Mouse (Mus musculus): ENCODE measurements at regions not wholly inside any gene's neighbourhood (a gene's known extent, or its start where the extent isn't known, plus 50 kb on each side); places are given as distances from the start of the nearest gene placed in this dataset.

DNA sequence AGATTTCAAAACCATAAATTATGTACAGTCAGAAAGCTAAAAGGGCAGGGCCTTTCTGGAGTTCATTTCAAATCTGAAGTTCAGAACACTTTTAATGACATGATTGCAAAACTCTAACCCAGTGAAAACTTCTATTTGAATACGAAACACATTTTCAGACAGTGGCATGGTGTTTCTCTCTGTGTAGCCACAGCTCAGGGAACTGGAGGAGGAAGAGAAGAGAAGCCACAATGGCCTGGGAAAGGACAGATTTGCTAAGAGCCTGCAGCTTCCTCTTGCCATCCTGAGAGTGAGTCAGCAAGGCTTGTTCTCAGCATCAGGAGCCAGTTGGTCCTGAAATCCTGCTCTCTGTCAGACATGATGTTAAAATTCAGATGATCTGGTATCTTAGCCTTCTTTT lies 676.2 kb downstream of the Ntrk3 start:
- TF ChIP-seq GATA1 (IDR thresholded peaks at IDR 0.05; ENCODE audit: borderline replicate concordance, low read length) (no peak), FLI1 (IDR thresholded peaks at IDR 0.05; ENCODE audit: low read length) (no peak)
